Mouse (Mus musculus) T-cell, adult 2 months (primary cell): ENCODE data around the gene Wdr45.

ENCODE experiments used
- DNase-seq: peaks from one replicate; pipeline ENCODE4 v3.0.0; 2022; ENCODE audit warnings: low spot score

Gene Wdr45

GRCm38 (mm10) chrX:7764657-7765280 is 50.6 kb downstream of the Wdr45 start:
- DNase-seq: no peak

- DNase-seq: no peak
Observed at GRCm38 (mm10) chrX:7765281-7765670, 51.1 kb downstream of the Wdr45 start.

DNA sequence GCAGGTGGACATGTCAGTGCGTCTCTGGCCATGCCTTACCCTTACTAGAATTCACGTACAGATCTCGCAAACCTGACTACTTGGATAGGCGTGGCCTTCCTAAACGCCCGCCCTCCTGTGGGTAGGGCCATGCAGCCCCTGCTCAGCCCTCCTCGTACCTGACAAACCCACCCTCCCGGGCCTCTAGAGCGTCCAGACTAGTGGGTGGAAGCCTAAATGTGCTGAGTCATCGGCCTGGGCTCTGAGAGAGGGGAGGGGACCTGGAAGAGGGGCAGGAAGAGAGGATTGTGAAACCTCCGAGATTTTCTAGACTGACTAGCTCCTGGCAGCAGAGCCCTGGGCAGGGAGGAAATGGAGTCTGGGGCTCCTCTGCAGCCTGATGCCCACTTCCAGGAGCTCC is 51.6 kb downstream of the Wdr45 start:
- no peak for DNase-seq

GRCm38 (mm10) chrX:7769302-7770017 is 55.3 kb downstream of the Wdr45 start:
- DNase-seq: no peak

GRCm38 (mm10) chrX:7772766-7773165 is 58.6 kb downstream of the Wdr45 start:
- DNase-seq: peak; percentile 18

DNA sequence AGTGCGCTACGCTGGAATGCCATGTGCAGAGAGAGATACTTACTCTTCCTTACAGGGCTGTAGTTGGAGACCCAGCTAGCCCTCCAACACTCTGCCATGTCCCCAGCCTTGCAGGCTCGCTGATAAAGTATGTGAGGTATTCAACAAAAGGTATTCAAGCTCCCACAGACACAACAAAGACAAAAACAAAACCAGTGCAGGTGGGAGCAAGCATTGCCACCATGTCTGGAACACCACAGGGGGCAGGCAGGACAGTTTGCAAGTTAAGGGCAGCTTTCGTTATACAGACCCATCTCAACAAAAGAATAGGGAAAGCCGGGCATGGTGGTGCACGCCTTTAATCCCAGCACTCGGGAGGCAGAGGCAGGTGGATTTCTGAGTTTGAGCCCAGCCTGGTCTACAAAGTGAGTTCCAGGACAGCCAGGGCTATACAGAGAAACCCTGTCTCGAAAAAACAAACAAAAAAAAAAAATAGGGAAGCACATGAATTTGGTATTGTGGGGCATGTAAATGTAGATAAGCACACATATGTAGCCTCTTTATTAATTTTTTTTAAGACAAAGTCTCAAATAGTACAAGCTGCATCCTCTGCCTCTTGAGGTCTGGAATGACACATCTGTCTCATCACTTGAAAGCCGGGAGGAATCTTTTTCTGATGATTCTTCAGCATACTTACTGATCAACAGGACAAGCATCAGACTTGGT is 61.5 kb downstream of the Wdr45 start:
- DNase-seq: no peak

- peak; percentile 24 for DNase-seq
Observed at GRCm38 (mm10) chrX:7776329-7777082, 62.4 kb downstream of the Wdr45 start.
